Mouse (Mus musculus) Patski (cell line): ENCODE data around the gene Lrrc42. TPM values are rescaled to one million over a fixed set of nuclear protein-coding genes. Genes with fewer than 3 reads are reported as not detected.

Source experiments
- ATAC-seq: fragments of 100-300 bp; one replicate; pipeline ENCODE4 v1.8.0; 2021
- CTCF ChIA-PET: fragments of 350-600 bp; sonication (Branson Sonifier 250); formaldehyde crosslinking; loops from one replicate; lab custom pipeline; 2022; ENCODE audit warnings: inconsistent platforms; lab: Charles Lee
- POLR2A ChIA-PET: fragments of 350-600 bp; sonication (Branson Sonifier 250); formaldehyde crosslinking; loops from one replicate; lab custom pipeline; 2022; ENCODE audit warnings: antibody characterized with exemption, inconsistent platforms; lab: Charles Lee
- DNase-seq: peaks from one replicate; pipeline ENCODE4 v3.0.0-alpha.2; 2011; ENCODE audit warnings: low read depth, low spot score
- H3K27me3 ChIP-seq: fragments of 371-371 bp; one replicate; pipeline ENCODE4 v1.5.1; 2021
- CTCF ChIP-seq: fragments of 100-300 bp; IDR thresholded peaks from one replicate; pipeline ENCODE4 v1.5.1; 2021
- in situ Hi-C: fragments of 300-500 bp; cut with MboI; formaldehyde crosslinking; loops from 3 replicates; pipeline ENCODE4 v1.11.1; 2018; ENCODE audit warnings: low pct_unique_long_range_greater_than_20kb, mixed read lengths
- polyA plus RNA-seq: library from polyadenylated mRNA; unstranded; gene quantifications from one replicate; pipeline ENCODE4 v1.2.3, GENCODE M21; 2021

The Lrrc42 gene
- polyA plus RNA-seq, 1 experiment from 2014 or later, result 69.2 TPM

GRCm38 (mm10) chr4:107201779-107202178, 51.6 kb downstream of the Lrrc42 start:
- no peaks in the 10 kb centered on the region for H3K27me3 ChIP-seq
- ATAC-seq, result no peak
- CTCF ChIA-PET, result no interaction called here
- POLR2A ChIA-PET, result interaction anchor here (0.7 kb wide), 1 partner anchor 173 kb away, joined by 4 read pairs; no protein-coding TSS in a partner anchor
- in situ Hi-C loops, result no loop called here
- DNase-seq, result no peak
- TF ChIP-seq CTCF, result no peak

DNA sequence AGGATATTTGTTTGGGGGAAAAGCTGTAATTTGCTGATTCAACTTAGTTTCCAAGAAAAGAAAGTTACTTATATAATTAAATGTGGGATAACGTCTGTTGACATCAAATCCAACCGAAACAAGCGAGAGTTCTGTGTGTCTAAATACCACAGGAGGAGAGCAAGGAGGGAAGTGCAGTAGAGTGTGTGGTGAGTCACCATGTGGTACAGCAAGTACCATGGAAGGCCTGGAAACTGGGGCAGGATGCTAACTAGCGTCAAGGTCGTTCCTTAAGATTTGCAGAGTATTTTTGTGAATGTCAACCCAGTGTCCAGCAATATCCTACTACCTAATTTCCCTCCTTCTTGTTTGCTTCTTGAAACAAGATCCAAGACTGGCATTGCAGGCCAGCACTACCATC, 55.3 kb downstream of the Lrrc42 start:
- no peaks in the 10 kb centered on the region for H3K27me3 ChIP-seq
- ATAC-seq (no peak), DNase-seq (no peak)
- CTCF ChIA-PET, result no interaction called here
- POLR2A ChIA-PET, result no interaction called here
- TF ChIP-seq CTCF, result no peak
- in situ Hi-C loops, result no loop called here

DNA sequence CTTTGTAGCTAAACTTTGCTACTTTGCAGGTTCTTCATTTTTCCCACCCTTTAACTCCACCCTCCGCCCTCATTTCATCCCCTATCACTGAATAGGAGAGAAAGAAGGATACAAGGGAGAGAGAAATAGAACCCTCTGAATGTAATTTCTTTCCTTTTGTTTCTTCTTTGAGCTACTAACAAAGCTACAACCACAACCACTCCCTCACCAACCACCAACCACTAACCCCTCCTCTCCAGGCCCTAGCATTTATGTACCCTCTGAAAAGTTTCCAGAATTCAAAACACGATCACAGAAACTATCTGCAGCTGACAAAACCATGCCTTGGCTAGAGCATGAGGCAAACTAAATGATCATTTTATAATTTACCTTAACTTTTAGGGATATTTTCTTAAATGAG, 56.9 kb downstream of the Lrrc42 start:
- DNase-seq (no peak), ATAC-seq (no peak)
- POLR2A ChIA-PET, result no interaction called here
- in situ Hi-C loops, result no loop called here
- TF ChIP-seq CTCF, result no peak
- H3K27me3 ChIP-seq, result no peaks in the 10 kb centered on the region
- CTCF ChIA-PET, result no interaction called here

GRCm38 (mm10) chr4:107193841-107194240, 59.5 kb downstream of the Lrrc42 start:
- DNase-seq (no peak), ATAC-seq (no peak)
- ChIA-PET CTCF (no interaction called here), POLR2A (no interaction called here)
- no peak for TF ChIP-seq CTCF
- no peaks in the 10 kb centered on the region for H3K27me3 ChIP-seq
- in situ Hi-C loops, result no loop called here

- CTCF ChIA-PET, result interaction anchor here (1.0 to 1.1 kb wide), 2 partner anchors 14 to 24 kb away, joined by 3 read pairs; no protein-coding TSS in a partner anchor
- no peak for TF ChIP-seq CTCF
- POLR2A ChIA-PET, result interaction anchor here (1.2 kb wide), 1 partner anchor 273 kb away, joined by 3 read pairs; no protein-coding TSS in a partner anchor
- DNase-seq (peak; percentile 93), ATAC-seq (peak; percentile 69)
- in situ Hi-C loops, result no loop called here
- H3K27me3 ChIP-seq, result no peaks in the 10 kb centered on the region
Measured at GRCm38 (mm10) chr4:107185703-107186102, 67.6 kb downstream of the Lrrc42 start.

Other genes with a start within 250 kb of the Lrrc42 start
- 48.8 TPM for gene Mrpl37, start 186.7 kb downstream of the Lrrc42 start, polyA plus RNA-seq
- 4.3 TPM for gene Cyb5rl, start 186.5 kb downstream of the Lrrc42 start, polyA plus RNA-seq
- not detected for gene Cdcp2, start 156.6 kb downstream of the Lrrc42 start, polyA plus RNA-seq
- 401 TPM for gene Tmem59, start 75.1 kb downstream of the Lrrc42 start, polyA plus RNA-seq
- gene Tceanc2, start 74.4 kb downstream of the Lrrc42 start, polyA plus RNA-seq, result 31.2 TPM
- gene Ldlrad1, start 44.4 kb downstream of the Lrrc42 start, polyA plus RNA-seq, result not detected
- 32.5 TPM for gene Hspb11, start 61 bp upstream of the Lrrc42 start, polyA plus RNA-seq
- not detected for gene Dio1, start 53.6 kb upstream of the Lrrc42 start, polyA plus RNA-seq
- 33.4 TPM for gene Yipf1, start 60.8 kb upstream of the Lrrc42 start, polyA plus RNA-seq
- 20.9 TPM for gene Ndc1, start 114.3 kb upstream of the Lrrc42 start, polyA plus RNA-seq
- 1.1 TPM for gene Glis1, start 181.1 kb upstream of the Lrrc42 start, polyA plus RNA-seq